Mouse (Mus musculus): ENCODE results near the gene Rrm1.
"Not testable (repeated sequence)": the region's sequence is repeated elsewhere in the genome, so short reads cannot be mapped to it uniquely, and the experiment has no call there.

Rrm1 gene

GRCm38 (mm10) chr7:102477377-102477776 is 35.9 kb downstream of the Rrm1 start:
- DNase-seq (ENCODE audit: low spot score in 2 of 2): no peak

GRCm38 (mm10) chr7:102478425-102478824 is 36.9 kb downstream of the Rrm1 start:
- no peak for DNase-seq (ENCODE audit: low spot score in 2 of 2)

GRCm38 (mm10) chr7:102478926-102479325 is 37.4 kb downstream of the Rrm1 start:
- no peak for DNase-seq (ENCODE audit: low spot score in 2 of 2)

GRCm38 (mm10) chr7:102479368-102480078 is 38.0 kb downstream of the Rrm1 start:
- no peak for DNase-seq (ENCODE audit: low spot score in 2 of 2)

- no peak for DNase-seq (ENCODE audit: low spot score in 2 of 2)
These were observed 39.3 kb downstream of the Rrm1 start for GRCm38 (mm10) chr7:102480821-102481220.

GRCm38 (mm10) chr7:102481579-102481978 is 40.1 kb downstream of the Rrm1 start, which contains the start of gene Olfr543:
Olfr543 (minus strand) TSS chr7:102481679.
- DNase-seq (ENCODE audit: low spot score in 2 of 2): no peak

- no peak for DNase-seq (ENCODE audit: low spot score in 2 of 2)
These were observed 42.2 kb downstream of the Rrm1 start for GRCm38 (mm10) chr7:102483665-102484064.

GRCm38 (mm10) chr7:102484766-102485165 is 43.3 kb downstream of the Rrm1 start:
- DNase-seq (ENCODE audit: low spot score in 2 of 2): not testable (repeated sequence)

- no peak for DNase-seq (ENCODE audit: low spot score in 2 of 2)
These were observed 44.6 kb downstream of the Rrm1 start for GRCm38 (mm10) chr7:102486105-102486504.

- DNase-seq (ENCODE audit: low spot score in 2 of 2): no peak
These were observed 46.7 kb downstream of the Rrm1 start, which contains the start of gene Olfr544 for GRCm38 (mm10) chr7:102488161-102488560. Olfr544 (minus strand) TSS chr7:102488313.

GRCm38 (mm10) chr7:102494416-102494815 is 52.9 kb downstream of the Rrm1 start:
- not testable (repeated sequence) for DNase-seq (ENCODE audit: low spot score in 2 of 2)

GRCm38 (mm10) chr7:102499473-102499872 is 58.0 kb downstream of the Rrm1 start, which contains the start of gene Olfr545:
Olfr545 (minus strand) TSS chr7:102499573.
- DNase-seq (ENCODE audit: low spot score in 2 of 2): no peak

GRCm38 (mm10) chr7:102501986-102502385 is 60.5 kb downstream of the Rrm1 start:
- no peak for DNase-seq (ENCODE audit: low spot score in 2 of 2)

- DNase-seq (ENCODE audit: low spot score in 2 of 2): peak; percentile 62 to 77
These were observed 65.4 kb downstream of the Rrm1 start for GRCm38 (mm10) chr7:102506848-102507247.

GRCm38 (mm10) chr7:102508066-102508465 is 66.6 kb downstream of the Rrm1 start:
- DNase-seq (ENCODE audit: low spot score in 2 of 2): no peak

- no peak for DNase-seq (ENCODE audit: low spot score in 2 of 2)
These were observed 67.2 kb downstream of the Rrm1 start for GRCm38 (mm10) chr7:102508666-102509065.

GRCm38 (mm10) chr7:102509726-102510125 is 68.2 kb downstream of the Rrm1 start:
- DNase-seq (ENCODE audit: low spot score in 2 of 2): no peak

- DNase-seq (ENCODE audit: low spot score in 2 of 2): no peak
These were observed 70.4 kb downstream of the Rrm1 start for GRCm38 (mm10) chr7:102511927-102512326.

GRCm38 (mm10) chr7:102512814-102513435 is 71.4 kb downstream of the Rrm1 start:
- DNase-seq (ENCODE audit: low spot score in 2 of 2): peak; percentile 89 to 92

- no peak for DNase-seq (ENCODE audit: low spot score in 2 of 2)
These were observed 72.6 kb downstream of the Rrm1 start for GRCm38 (mm10) chr7:102514144-102514543.

GRCm38 (mm10) chr7:102516261-102517050 is 75.0 kb downstream of the Rrm1 start:
- DNase-seq (ENCODE audit: low spot score in 2 of 2): peak in 1 of 2 experiments; percentile 47

GRCm38 (mm10) chr7:102517051-102517335 is 75.5 kb downstream of the Rrm1 start:
- DNase-seq (ENCODE audit: low spot score in 2 of 2): peak in 1 of 2 experiments; percentile 16
